Mouse (Mus musculus) midbrain, embryonic 11.5 days (tissue): ENCODE results near the gene Bcl10. TPM values are rescaled to one million over a fixed set of nuclear protein-coding genes. Genes with fewer than 3 reads are reported as not detected.
A peak's percentile ranks its signal among the peaks of the same experiment; 100 is the strongest.
"Not testable (repeated sequence)": the region's sequence is repeated elsewhere in the genome, so short reads cannot be mapped to it uniquely, and the experiment has no call there.

Experiments used
- ATAC-seq: fragments of 200-750 bp; cut with Nextera tagmentation; 2 replicates; pipeline ENCODE4 v1.8.0; 2017; ENCODE audit warnings: moderate TSS enrichment, moderate library complexity; ENCODE audit not compliant: low FRiP score
- DNase-seq: peaks from one replicate; pipeline ENCODE4 v3.0.0; 2015; ENCODE audit warnings: low spot score; ENCODE audit errors: missing footprints
- H3K27ac ChIP-seq: fragments of 300-500 bp; sonication (generic); 2 replicates; pipeline ENCODE4 v1.5.1; 2014; ENCODE audit warnings: low read depth, low read length
- H3K27me3 ChIP-seq: fragments of 300-500 bp; sonication (generic); 2 replicates; pipeline ENCODE4 v1.6.1; 2014; ENCODE audit warnings: mild to moderate bottlenecking, low read length, moderate library complexity, mixed read lengths; ENCODE audit not compliant: control insufficient read depth, insufficient read depth
- H3K36me3 ChIP-seq: fragments of 300-500 bp; sonication (generic); 2 replicates; pipeline ENCODE4 v1.6.1; 2014; ENCODE audit warnings: mild to moderate bottlenecking, low read length, moderate library complexity, mixed read lengths; ENCODE audit not compliant: control insufficient read depth, insufficient read depth
- H3K4me1 ChIP-seq: fragments of 300-500 bp; sonication (generic); 2 replicates; pipeline ENCODE4 v1.6.1; 2014; ENCODE audit warnings: low read length; ENCODE audit not compliant: control insufficient read depth, insufficient read depth
- H3K4me2 ChIP-seq: fragments of 300-500 bp; sonication (generic); 2 replicates; pipeline ENCODE4 v1.6.1; 2014; ENCODE audit warnings: mild to moderate bottlenecking, moderate library complexity
- H3K4me3 ChIP-seq: fragments of 300-500 bp; sonication (generic); 2 replicates; pipeline ENCODE4 v1.5.1; 2014; ENCODE audit warnings: low read depth, low read length
- H3K9ac ChIP-seq: fragments of 300-500 bp; sonication (generic); 2 replicates; pipeline ENCODE4 v1.6.1; 2014; ENCODE audit warnings: low read length
- H3K9me3 ChIP-seq: fragments of 300-500 bp; sonication (generic); 2 replicates; pipeline ENCODE4 v1.6.1; 2016; ENCODE audit warnings: low read length; ENCODE audit not compliant: control insufficient read depth
- WGBS: fragments of 180-500 bp; shearing (Covaris S2); extraction: QIAGEN DNeasy Blood & Tissue Kit; methylation state at CpG from one replicate; pipeline ENCODE4 v1.1.7; 2014; 5-methylcytosine and 5-hydroxymethylcytosine counted together
- polyA plus RNA-seq: library from polyadenylated mRNA; unstranded; fragments of >200 nt; fragmentation: Nextera tagmentation; extraction: Ambion mirVana; gene quantifications from 2 replicates; pipeline ENCODE4 v1.2.1, GENCODE M21; 2014

Bcl10 gene
- polyA plus RNA-seq, 1 experiment from 2014 or later, result 57.4 TPM

- H3K4me1 ChIP-seq, result no peaks in the 10 kb centered on the region
- DNase-seq, result peak; percentile 98
- no peaks in the 10 kb centered on the region for H3K9me3 ChIP-seq
- no peaks in the 10 kb centered on the region for H3K27me3 ChIP-seq
- no peak overlapping the region for H3K9ac ChIP-seq
- H3K4me2 ChIP-seq, result no peak overlapping the region
- H3K4me3 ChIP-seq, result no peak overlapping the region
- 49% methylated on average over 22 of the region's 22 CpGs for WGBS
- no peaks in the 10 kb centered on the region for H3K36me3 ChIP-seq
- ATAC-seq, result peak; percentile 51; the same call in 1 of the 2 replicates
- H3K27ac ChIP-seq, result no peak overlapping the region
Measured at GRCm38 (mm10) chr3:145904850-145905776, 17.5 kb upstream of the Bcl10 start.

GRCm38 (mm10) chr3:145906582-145906981 is 16.0 kb upstream of the Bcl10 start:
- Histone ChIP-seq H3K4me2 (no peak overlapping the region), H3K9me3 (no peaks in the 10 kb centered on the region), H3K27me3 (no peaks in the 10 kb centered on the region), H3K36me3 (no peaks in the 10 kb centered on the region), H3K4me1 (no peaks in the 10 kb centered on the region), H3K4me3 (no peak overlapping the region), H3K27ac (no peak overlapping the region), H3K9ac (no peak overlapping the region)
- no peak for ATAC-seq
- DNase-seq, result no peak
- 93% methylated on average over 9 of the region's 9 CpGs for WGBS

GRCm38 (mm10) chr3:145912512-145912911 is 10.1 kb upstream of the Bcl10 start:
- H3K36me3 ChIP-seq, result no peaks in the 10 kb centered on the region
- no peaks in the 10 kb centered on the region for H3K27me3 ChIP-seq
- H3K9me3 ChIP-seq, result no peaks in the 10 kb centered on the region
- H3K4me3 ChIP-seq, result no peak overlapping the region
- H3K9ac ChIP-seq, result no peak overlapping the region
- H3K27ac ChIP-seq, result no peak overlapping the region
- 92% methylated on average over 7 of the region's 7 CpGs for WGBS
- ATAC-seq, result no peak
- no peaks in the 10 kb centered on the region for H3K4me1 ChIP-seq
- peak; percentile 68 for DNase-seq
- H3K4me2 ChIP-seq, result no peak overlapping the region

- 90% methylated on average over 6 of the region's 6 CpGs for WGBS
- Histone ChIP-seq H3K9ac (no peak overlapping the region), H3K9me3 (no peaks in the 10 kb centered on the region), H3K36me3 (no peaks in the 10 kb centered on the region), H3K27me3 (no peaks in the 10 kb centered on the region), H3K4me3 (no peak overlapping the region), H3K4me1 (no peaks in the 10 kb centered on the region), H3K4me2 (no peak overlapping the region), H3K27ac (no peak overlapping the region)
- ATAC-seq (no peak), DNase-seq (peak; percentile 51)
Measured at GRCm38 (mm10) chr3:145913263-145913662, 9.3 kb upstream of the Bcl10 start.

- not testable (repeated sequence) for ATAC-seq, H3K9me3 ChIP-seq, H3K9ac ChIP-seq, H3K27ac ChIP-seq, H3K4me2 ChIP-seq, H3K4me3 ChIP-seq, H3K36me3 ChIP-seq, H3K27me3 ChIP-seq, H3K4me1 ChIP-seq
- WGBS, result 69% methylated on average over 7 of the region's 7 CpGs
- peak; percentile 79 for DNase-seq
Measured at GRCm38 (mm10) chr3:145913942-145914341, 8.7 kb upstream of the Bcl10 start.

GRCm38 (mm10) chr3:145916374-145916773 is 6.2 kb upstream of the Bcl10 start:
- ATAC-seq (no peak), DNase-seq (peak; percentile 6)
- Histone ChIP-seq H3K27ac (no peak overlapping the region), H3K4me1 (no peaks in the 10 kb centered on the region), H3K36me3 (no peaks in the 10 kb centered on the region), H3K9me3 (no peaks in the 10 kb centered on the region), H3K4me2 (no peak overlapping the region), H3K9ac (no peak overlapping the region), H3K4me3 (no peak overlapping the region), H3K27me3 (no peaks in the 10 kb centered on the region)
- WGBS, result 89% methylated on average over 5 of the region's 5 CpGs

- Histone ChIP-seq H3K9me3 (no peaks in the 10 kb centered on the region), H3K4me3 (no peak overlapping the region), H3K4me2 (no peak overlapping the region), H3K4me1 (no peaks in the 10 kb centered on the region), H3K27me3 (no peaks in the 10 kb centered on the region), H3K36me3 (no peaks in the 10 kb centered on the region), H3K9ac (no peak overlapping the region), H3K27ac (no peak overlapping the region)
- DNase-seq (peak; percentile 35), ATAC-seq (no peak)
- 93% methylated on average over 4 of the region's 4 CpGs for WGBS
Measured at GRCm38 (mm10) chr3:145916826-145917225, 5.8 kb upstream of the Bcl10 start.

GRCm38 (mm10) chr3:145922971-145923370 is 367 bp downstream of the Bcl10 start:
- Histone ChIP-seq H3K4me3 (no peak overlapping the region), H3K9me3 (no peaks in the 10 kb centered on the region), H3K4me2 (no peak overlapping the region), H3K4me1 (peaks cover 7% of the 10 kb centered on the region), H3K9ac (no peak overlapping the region), H3K36me3 (no peaks in the 10 kb centered on the region), H3K27me3 (no peaks in the 10 kb centered on the region), H3K27ac (no peak overlapping the region)
- ATAC-seq, result no peak
- WGBS, result 78% methylated on average over 3 of the region's 3 CpGs
- DNase-seq, result peak; percentile 78

GRCm38 (mm10) chr3:145923874-145924577 is 1.4 kb downstream of the Bcl10 start:
- Histone ChIP-seq H3K4me1 (peaks cover 7% of the 10 kb centered on the region), H3K9me3 (no peaks in the 10 kb centered on the region), H3K36me3 (no peaks in the 10 kb centered on the region), H3K9ac (peak overlapping the region; percentile 83), H3K27me3 (no peaks in the 10 kb centered on the region), H3K4me2 (peak overlapping the region; percentile 78), H3K4me3 (peak overlapping the region; percentile 84), H3K27ac (peak overlapping the region; percentile 82)
- under 1% methylated on average over 58 of the region's 58 CpGs for WGBS
- ATAC-seq (peak; percentile 100), DNase-seq (peak; percentile 99)
